Mouse (Mus musculus): ENCODE data around the gene Fam43b. TPM values are rescaled to one million over a fixed set of nuclear protein-coding genes. Genes with fewer than 3 reads are reported as not detected.

Gene Fam43b
- polyA plus RNA-seq, 1 experiment: 19.9 TPM

DNA sequence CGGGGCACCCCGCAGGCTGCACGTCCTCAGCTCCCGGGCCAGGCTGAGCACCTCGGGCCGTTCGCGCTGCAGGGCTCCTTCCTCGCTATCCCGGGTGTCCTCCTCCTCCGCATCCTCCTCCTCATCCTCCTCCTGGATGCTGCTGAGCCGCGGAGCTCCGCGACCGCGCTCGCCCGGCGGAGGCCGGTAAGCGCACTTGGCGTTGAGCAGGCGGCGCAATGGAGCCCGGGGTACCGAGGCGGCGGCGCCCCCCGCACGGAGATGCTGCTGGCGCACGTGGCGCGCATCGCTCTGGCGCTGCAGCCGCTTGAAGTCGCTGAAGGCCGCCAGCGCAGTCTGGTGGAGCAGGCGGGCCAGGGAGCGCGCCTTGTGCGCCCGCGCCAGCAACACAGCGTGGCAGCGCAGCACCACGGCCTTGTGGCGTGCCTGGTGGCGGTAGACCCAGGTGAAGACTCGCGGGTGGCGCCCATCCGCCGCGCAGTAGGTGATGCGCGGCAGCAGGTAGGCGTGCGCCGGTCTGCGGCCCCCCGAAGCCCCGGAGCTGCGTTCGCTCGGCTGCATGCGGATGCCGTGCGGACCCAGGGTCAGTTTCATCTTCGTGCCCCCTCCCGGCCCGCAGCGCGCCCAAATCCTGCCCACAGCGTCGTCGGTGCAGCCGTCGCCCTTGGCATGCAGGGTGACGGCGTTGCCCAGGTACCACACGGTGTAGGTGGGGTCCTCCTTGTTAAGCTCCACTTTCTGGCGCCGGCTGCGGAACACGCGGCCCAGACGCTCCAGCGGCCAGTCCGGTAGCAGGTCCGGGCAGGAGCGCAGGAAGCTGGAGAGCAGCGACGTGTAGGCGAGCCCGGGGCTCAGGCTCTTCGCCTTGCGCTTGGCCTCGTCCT is 999 bp downstream of the Fam43b start:
- peak in 1 of 2 experiments; percentile 64 for DNase-seq (ENCODE audit: extremely low spot score in 1 of 2, low spot score in 1 of 2)

GRCm38 (mm10) chr4:138393703-138394102 is 2.6 kb downstream of the Fam43b start:
- peak in 1 of 2 experiments; percentile 56 for DNase-seq (ENCODE audit: extremely low spot score in 1 of 2, low spot score in 1 of 2)

DNA sequence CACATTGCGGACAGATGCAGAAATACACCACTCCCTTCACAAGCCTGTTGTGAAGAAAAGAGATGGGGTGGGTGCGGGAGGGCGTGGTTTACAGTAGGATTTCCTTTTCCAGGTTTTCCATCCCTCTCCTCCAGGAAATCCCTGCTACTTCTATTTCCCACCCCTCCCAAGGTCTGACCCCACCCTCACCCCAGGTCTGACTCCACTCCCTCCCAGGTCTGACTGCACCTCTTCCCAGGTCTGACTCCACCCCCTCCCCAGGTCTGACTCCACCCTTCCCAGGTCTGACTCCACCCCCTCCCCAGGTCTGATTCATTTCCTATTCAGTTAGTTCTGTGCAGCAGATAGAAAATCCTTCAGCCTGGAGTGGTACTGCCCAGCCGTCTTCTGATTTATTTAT is 12.5 kb downstream of the Fam43b start:
- DNase-seq (ENCODE audit: extremely low spot score in 1 of 2, low spot score in 1 of 2): no peak

GRCm38 (mm10) chr4:138382462-138382861 is 13.9 kb downstream of the Fam43b start:
- no peak for DNase-seq (ENCODE audit: extremely low spot score in 1 of 2, low spot score in 1 of 2)

DNA sequence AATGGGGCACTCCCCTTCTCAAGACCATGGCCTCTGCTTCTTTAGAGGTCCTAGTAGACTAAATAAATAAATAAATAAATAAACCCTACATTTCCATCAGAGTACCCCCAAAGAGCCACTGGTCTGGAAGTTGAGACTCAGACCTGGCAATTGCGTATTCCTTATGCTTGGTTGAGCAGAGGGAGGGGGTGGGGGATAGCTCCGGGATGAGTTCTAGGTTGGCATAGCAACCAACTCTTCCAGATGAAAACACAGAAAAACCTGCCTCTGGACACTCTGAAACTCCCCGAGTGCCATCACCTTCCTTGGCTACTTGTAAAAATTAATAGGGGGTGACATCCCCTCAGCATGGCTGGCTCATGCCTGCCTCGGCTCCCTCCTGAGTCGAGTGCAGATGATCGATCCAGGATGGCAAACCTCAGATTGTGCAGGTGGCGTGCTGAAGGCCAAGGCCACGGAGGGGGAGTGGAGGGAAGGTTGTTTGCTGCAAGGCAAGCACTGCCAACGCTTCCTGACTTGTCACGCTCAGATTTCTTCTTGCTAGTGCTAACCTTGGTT is 16.1 kb downstream of the Fam43b start:
- DNase-seq (ENCODE audit: extremely low spot score in 1 of 2, low spot score in 1 of 2): no peak

GRCm38 (mm10) chr4:138379091-138379840 is 17.1 kb downstream of the Fam43b start:
- DNase-seq (ENCODE audit: extremely low spot score in 1 of 2, low spot score in 1 of 2): peak in 1 of 2 experiments; percentile 79

DNA sequence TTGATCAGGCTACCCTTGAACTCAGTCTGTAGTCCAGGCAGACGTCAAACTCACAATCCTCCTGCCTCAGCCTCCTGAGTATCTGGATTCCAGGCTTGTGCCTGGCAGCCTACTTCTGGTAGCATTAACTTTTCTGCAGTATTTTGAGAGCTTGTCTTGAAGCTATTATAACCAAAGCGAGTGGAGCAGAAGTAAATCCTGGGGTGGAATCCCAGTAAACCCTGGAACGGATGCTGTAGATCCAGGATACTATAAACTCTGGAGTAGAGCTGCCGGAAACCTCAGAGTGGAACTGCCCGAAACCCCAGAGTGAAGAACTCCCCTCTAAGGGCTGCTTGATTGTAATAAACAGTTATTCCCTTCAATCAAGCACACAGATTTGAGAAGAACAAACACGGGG is 18.8 kb downstream of the Fam43b start:
- DNase-seq (ENCODE audit: extremely low spot score in 1 of 2, low spot score in 1 of 2): peak in 1 of 2 experiments; percentile 79

DNA sequence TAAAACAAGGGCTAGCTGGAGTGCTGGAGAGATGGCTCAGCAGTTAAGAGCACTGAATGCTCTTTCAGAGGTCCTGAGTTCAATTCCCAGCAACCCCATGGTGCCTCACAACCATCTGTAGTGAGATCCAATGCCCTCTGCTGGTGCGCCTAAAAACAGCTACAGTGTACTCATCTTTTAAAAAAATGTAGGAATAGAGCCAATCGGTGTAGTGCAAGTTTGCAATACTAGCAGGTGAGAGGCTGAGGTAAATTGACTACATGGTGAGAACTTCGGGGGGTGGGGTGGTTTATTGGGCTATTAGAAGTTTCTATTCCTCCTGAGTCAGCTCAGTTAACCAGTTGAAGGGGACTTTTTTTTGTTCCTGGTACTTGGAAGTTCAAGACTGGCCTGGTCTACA is 21.2 kb downstream of the Fam43b start:
- no peak for DNase-seq (ENCODE audit: extremely low spot score in 1 of 2, low spot score in 1 of 2)

- peak in 1 of 2 experiments; percentile 50 for DNase-seq (ENCODE audit: extremely low spot score in 1 of 2, low spot score in 1 of 2)
Measured at GRCm38 (mm10) chr4:138370996-138371516, 25.3 kb downstream of the Fam43b start.

GRCm38 (mm10) chr4:138368498-138369260 is 27.6 kb downstream of the Fam43b start:
- DNase-seq (ENCODE audit: extremely low spot score in 1 of 2, low spot score in 1 of 2): no peak

DNA sequence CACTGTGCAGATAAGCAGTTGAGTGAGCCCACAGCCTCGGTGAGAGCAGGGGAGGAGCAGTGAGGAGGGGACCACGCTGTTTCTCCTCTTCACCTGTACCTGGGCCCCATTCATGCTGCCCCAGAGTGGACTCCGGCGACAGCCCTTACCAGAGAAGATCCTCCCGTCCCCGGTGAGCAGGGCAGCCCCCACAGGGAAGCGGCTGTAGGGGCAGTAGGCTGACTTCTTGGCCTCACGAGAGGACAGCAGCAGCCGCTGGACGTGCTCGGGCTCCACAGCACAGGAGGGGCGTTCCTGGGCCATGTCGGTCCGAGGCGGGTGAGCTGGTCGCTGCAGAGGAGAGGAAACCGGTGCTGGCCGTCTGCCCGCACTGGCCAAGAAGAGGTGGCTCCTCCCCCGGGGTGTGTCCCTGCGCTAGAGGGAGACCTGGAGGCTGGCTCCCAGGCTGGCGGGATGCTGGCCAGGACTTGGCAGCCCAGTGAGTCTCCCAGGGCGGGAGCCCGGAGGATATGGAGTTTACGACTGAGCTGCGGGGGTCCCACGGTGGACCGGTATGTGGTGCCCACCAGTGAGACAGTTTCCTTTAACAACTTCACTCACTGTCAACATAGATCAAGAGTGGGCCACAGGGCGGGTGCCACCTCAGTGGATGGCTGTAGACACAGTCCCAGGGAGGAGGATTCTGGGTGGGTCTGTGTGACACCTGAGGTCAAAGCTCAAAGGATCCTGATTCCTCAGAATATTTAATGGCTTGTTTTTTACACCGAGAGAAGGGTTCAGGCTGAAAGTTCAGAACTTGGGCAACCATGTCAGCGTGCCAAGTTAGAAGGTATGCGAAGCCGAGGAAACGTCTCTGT is 28.5 kb downstream of the Fam43b start, which contains the start of gene Cda:
Gene Cda, minus strand, starts transcription at position 352 of the 857 bp plus-strand sequence.
- peak in 1 of 2 experiments; percentile 44 for DNase-seq (ENCODE audit: extremely low spot score in 1 of 2, low spot score in 1 of 2)

DNA sequence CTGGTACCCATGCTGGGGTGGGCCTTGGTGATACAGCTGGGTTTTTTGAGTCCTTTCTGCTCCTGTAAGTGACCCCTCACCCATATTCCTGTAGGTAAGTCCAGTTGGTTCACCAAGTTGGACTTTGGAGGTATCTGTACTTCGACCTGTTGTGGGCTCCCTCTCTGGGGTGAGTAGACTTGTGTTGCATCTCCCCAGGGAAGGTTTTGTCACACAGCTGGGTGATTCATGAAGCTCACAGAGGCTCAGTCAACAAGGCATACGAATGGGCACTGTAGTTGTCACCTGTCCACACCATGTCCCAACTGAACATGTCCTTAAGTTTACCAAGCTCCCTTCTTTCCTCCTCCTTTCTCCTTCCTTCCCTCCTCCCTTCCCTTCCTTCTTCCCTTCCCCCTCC is 29.8 kb downstream of the Fam43b start:
- DNase-seq (ENCODE audit: extremely low spot score in 1 of 2, low spot score in 1 of 2): no peak

GRCm38 (mm10) chr4:138363511-138363910 is 32.8 kb downstream of the Fam43b start:
- no peak for DNase-seq (ENCODE audit: extremely low spot score in 1 of 2, low spot score in 1 of 2)

DNA sequence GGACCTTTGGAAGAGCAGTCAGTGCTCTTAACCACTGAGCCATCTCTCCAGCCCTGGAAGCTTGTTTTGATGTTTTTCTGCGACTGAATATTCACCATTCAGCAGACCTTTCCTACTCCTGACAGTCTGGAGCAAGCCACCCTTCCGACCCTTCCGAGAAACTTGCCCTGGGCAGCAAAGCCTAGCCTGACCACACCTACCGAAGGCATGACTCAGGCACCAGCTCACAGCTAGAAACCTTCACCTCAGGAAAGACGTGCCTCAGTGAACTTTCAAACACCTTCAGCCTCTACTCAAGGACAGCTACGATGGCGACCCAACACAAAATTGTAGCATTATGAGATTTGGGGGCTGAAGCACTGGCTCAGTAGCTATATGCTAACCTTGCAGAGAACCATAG is 33.4 kb downstream of the Fam43b start:
- no peak for DNase-seq (ENCODE audit: extremely low spot score in 1 of 2, low spot score in 1 of 2)

DNA sequence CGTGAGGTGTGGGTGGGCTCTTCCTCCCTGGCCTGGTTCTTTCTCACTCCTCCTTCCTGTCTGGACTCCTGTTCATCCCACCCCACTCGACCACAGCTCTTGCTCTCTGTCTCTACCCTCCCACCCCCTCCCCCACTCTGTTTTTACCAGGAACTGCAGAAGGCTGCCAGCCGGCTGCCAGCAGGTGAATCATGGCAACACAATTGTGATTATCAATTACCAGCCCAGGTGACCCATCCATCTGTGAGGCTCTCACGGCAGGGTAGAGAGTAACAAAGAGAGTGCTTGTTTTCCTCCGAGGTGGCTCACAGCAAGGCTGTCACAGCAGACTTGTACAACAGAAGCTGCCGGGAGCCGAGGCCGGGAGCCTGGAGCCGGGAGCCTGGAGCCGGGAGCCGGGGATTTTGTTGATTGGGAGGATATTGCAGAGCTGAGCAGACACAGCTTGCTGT is 34.9 kb downstream of the Fam43b start:
- DNase-seq (ENCODE audit: extremely low spot score in 1 of 2, low spot score in 1 of 2): peak in 1 of 2 experiments; percentile 33

DNA sequence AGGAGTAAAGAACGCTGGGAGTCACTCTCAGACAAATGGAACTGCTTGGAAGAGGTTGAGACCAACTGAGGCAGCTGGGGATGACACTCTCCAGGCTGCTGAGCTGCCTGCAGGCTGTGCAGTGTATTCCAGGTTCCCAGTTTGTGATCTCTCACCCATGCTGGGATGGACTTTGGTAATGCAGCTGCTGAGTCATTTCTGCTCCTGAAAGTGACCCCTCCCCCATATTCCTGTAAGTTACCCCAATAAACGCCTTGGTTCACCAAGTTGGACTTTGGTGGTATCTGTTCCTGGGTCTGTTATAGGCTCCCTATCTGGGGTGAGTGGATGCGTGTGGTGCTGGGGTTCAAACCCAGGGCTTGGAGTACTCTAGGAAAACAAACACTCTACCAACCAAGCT is 38.2 kb downstream of the Fam43b start:
- DNase-seq (ENCODE audit: extremely low spot score in 1 of 2, low spot score in 1 of 2): no peak

GRCm38 (mm10) chr4:138356551-138356950 is 39.8 kb downstream of the Fam43b start:
- DNase-seq (ENCODE audit: extremely low spot score in 1 of 2, low spot score in 1 of 2): no peak

DNA sequence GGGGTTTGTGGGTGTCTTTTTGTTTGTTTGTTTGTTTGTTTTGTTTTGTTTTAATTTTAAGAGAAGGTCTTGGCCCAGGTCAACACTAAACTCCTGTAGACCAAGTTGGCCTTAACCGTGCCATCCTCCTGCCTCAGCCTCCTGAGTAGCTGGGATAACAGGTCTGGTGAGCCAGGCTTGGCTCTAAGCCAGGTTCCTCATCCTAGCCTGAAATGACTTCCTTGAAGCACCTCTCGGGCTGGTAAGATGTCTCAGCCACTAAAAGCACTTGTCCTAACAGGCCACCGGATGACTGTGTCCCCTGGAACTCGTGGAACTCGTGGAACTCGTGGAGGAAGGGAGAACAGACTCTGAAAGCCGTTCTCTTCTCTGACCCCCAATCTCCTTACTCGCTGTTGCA is 40.2 kb downstream of the Fam43b start:
- DNase-seq (ENCODE audit: extremely low spot score in 1 of 2, low spot score in 1 of 2): no peak

GRCm38 (mm10) chr4:138355496-138355895 is 40.8 kb downstream of the Fam43b start:
- no peak for DNase-seq (ENCODE audit: extremely low spot score in 1 of 2, low spot score in 1 of 2)

Measured in frontal cortex, adult 2 months (tissue).